Mouse (Mus musculus) kidney, postnatal 0 days (tissue): ENCODE results near the gene Pth2. TPM values are rescaled to one million over a fixed set of nuclear protein-coding genes. Genes with fewer than 3 reads are reported as not detected.

Source experiments
- ATAC-seq: fragments of 200-750 bp; cut with Nextera tagmentation; replicated peaks from 2 replicates; pipeline ENCODE4 v1.8.0; 2017; ENCODE audit warnings: low read depth, moderate number of reproducible peaks, moderate TSS enrichment, moderate library complexity; ENCODE audit not compliant: low FRiP score
- DNase-seq: peaks from one replicate; pipeline ENCODE4 v3.0.0-alpha.2; 2016; ENCODE audit warnings: low spot score
- H3K27ac ChIP-seq: fragments of 300-500 bp; sonication (generic); 2 replicates; pipeline ENCODE4 v1.5.1; 2014; ENCODE audit warnings: mild to moderate bottlenecking
- H3K27me3 ChIP-seq: fragments of 300-500 bp; sonication (generic); 2 replicates; pipeline ENCODE4 v1.6.1; 2014; ENCODE audit warnings: low read length, mixed read lengths; ENCODE audit not compliant: insufficient read depth
- H3K36me3 ChIP-seq: fragments of 300-500 bp; sonication (generic); 2 replicates; pipeline ENCODE4 v1.6.1; 2014; ENCODE audit warnings: low read length, mixed read lengths; ENCODE audit not compliant: insufficient read depth
- H3K4me1 ChIP-seq: fragments of 300-500 bp; sonication (generic); replicated peaks from 2 replicates; pipeline ENCODE4 v1.6.1; 2014; ENCODE audit warnings: antibody characterized with exemption, low read length, mixed read lengths; ENCODE audit not compliant: insufficient read depth
- H3K4me2 ChIP-seq: fragments of 300-500 bp; sonication (generic); 2 replicates; pipeline ENCODE4 v1.6.1; 2014; ENCODE audit warnings: mild to moderate bottlenecking, low read length, moderate library complexity, mixed read lengths
- H3K4me3 ChIP-seq: fragments of 300-500 bp; sonication (generic); replicated peaks from 2 replicates; pipeline ENCODE4 v1.5.1; 2014; ENCODE audit warnings: low read depth, low read length
- H3K9ac ChIP-seq: fragments of 300-500 bp; sonication (generic); 2 replicates; pipeline ENCODE4 v1.6.1; 2014; ENCODE audit warnings: low read depth, low read length
- H3K9me3 ChIP-seq: fragments of 300-500 bp; sonication (generic); replicated peaks from 2 replicates; pipeline ENCODE4 v1.6.1; 2016; ENCODE audit warnings: low read length, inconsistent platforms, mixed read lengths
- CTCF ChIP-seq: IDR thresholded peaks from 2 replicates; pipeline ENCODE4 v1.5.1; 2016; ENCODE audit warnings: antibody characterized with exemption, low read depth, mild to moderate bottlenecking, moderate library complexity
- WGBS: fragments of 180-500 bp; shearing (Covaris S2); extraction: QIAGEN DNeasy Blood & Tissue Kit; methylation state at CpG from one replicate; pipeline ENCODE4 v1.1.7; 2014; 5-methylcytosine and 5-hydroxymethylcytosine counted together
- microRNA-seq: library from miRNA; unstranded; fragments of <30 nt; microRNA quantifications from one replicate; pipeline ENCODE4, GENCODE M21; 2016
- polyA plus RNA-seq: library from polyadenylated mRNA; unstranded; fragments of >200 nt; fragmentation: Nextera tagmentation; extraction: Ambion mirVana; gene quantifications from 2 replicates; pipeline ENCODE4 v1.2.1, GENCODE M21; 2015

Pth2 gene
- polyA plus RNA-seq, 1 experiment from 2014 or later = not detected

DNA sequence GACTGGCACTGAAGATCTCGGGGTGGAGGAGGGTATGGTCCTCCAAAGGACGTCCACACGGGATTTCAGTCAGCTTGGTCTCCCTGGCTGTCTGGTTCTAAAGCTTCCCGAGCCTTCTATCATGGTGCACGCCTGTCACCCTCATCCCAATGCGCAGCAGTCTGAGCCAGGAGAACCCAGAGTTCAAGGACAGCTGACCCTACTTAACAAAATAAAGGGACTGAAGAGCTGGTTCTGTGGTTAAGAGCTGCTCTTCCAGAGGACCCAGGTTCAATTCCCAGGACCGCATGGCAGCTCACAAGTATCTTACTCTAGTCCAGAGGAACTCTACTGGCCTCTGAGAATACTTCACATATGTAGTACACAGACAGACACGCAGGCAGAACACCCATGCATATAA, 48.3 kb downstream of the Pth2 start:
- ATAC-seq = no peak

DNA sequence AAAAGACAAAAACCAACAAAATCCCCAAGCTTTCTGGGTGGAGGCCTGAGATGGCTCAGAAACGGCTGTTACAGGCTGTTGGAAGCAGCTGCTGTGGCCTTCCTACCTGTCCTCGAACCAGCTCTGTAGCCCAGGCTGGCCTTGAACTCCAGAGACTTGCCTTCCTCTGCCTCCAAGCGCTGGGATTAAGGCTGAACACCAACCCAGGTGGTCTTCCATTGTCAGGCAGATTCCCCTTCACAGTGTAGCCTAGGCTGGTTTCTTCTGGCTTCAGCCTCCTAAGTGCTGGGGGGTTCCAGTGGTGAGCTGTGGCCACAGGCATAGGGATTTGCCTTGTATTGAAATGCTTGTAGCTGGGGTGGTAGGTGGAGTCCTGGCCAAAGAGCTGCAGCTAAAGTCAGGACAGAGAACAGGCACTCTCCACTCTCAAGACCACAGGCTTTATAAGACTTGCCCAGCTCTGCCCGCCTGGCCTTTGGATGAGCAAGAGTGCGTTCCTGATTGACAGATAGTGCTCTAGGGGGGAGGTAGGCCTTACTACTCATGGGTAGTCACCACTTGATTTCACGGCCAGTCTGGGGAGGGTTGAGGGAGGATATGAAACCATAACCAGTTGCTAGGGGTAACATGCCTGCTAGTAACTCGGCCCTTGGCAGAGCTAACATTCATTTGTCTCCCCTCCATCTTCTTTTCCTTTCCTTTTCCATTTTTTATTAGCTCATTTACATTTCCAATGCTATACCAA, 48.8 kb downstream of the Pth2 start:
- no peak for TF ChIP-seq CTCF
- no peak for DNase-seq
- 88% methylated on average over 7 of the region's 7 CpGs for WGBS

More for the DNA sequence above, 48.3 kb downstream of the Pth2 start:
- Histone ChIP-seq H3K27me3 (no peaks in the 10 kb centered on the region), H3K4me3 (no peak overlapping the region), H3K4me1 (peaks cover 3% of the 10 kb centered on the region), H3K27ac (no peak overlapping the region), H3K9ac (no peak overlapping the region), H3K4me2 (no peak overlapping the region), H3K36me3 (peaks cover 61% of the 10 kb centered on the region), H3K9me3 (no peaks in the 10 kb centered on the region)
- WGBS = 92% methylated on average over 8 of the region's 8 CpGs
- no peak for DNase-seq
- no peak for TF ChIP-seq CTCF

DNA sequence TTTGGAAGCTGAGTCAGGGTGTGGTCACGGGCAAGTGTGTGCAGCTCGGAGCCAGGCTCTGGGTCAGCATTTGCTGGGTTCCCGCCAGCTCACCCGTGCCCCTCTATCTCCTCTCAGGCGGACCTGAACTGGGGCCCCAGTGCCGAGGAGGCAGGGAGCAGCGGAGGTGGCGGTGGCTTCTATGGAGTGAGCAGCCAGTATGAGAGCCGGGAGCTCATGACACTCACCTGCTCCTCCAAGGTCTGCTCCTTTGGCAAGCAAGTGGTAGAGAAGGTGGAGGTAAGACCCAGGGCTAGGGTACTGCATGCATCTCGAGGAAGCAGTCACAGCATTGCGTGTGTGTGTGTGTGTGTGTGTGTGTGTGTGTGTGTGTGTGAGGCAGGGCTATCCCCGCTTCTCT, 50.4 kb downstream of the Pth2 start:
- no peak for TF ChIP-seq CTCF
- 86% methylated on average over 12 of the region's 12 CpGs for WGBS
- no peak overlapping the region for H3K9ac ChIP-seq
- no peaks in the 10 kb centered on the region for H3K27me3 ChIP-seq
- no peak overlapping the region for H3K27ac ChIP-seq
- no peak overlapping the region for H3K4me2 ChIP-seq
- no peak overlapping the region for H3K4me3 ChIP-seq
- ATAC-seq (no peak), DNase-seq (no peak)
- no peaks in the 10 kb centered on the region for H3K9me3 ChIP-seq
- peaks cover 12% of the 10 kb centered on the region for H3K4me1 ChIP-seq
- peaks cover 45% of the 10 kb centered on the region for H3K36me3 ChIP-seq

More for the DNA sequence above, 48.8 kb downstream of the Pth2 start:
- peaks cover 61% of the 10 kb centered on the region for H3K36me3 ChIP-seq
- H3K9ac ChIP-seq = no peak overlapping the region
- no peak overlapping the region for H3K4me3 ChIP-seq
- H3K27me3 ChIP-seq = no peaks in the 10 kb centered on the region
- no peak overlapping the region for H3K27ac ChIP-seq
- H3K9me3 ChIP-seq = no peaks in the 10 kb centered on the region
- H3K4me2 ChIP-seq = no peak overlapping the region
- ATAC-seq = no peak
- H3K4me1 ChIP-seq = peaks cover 9% of the 10 kb centered on the region

Small RNA genes lying within 50 kb of the gene (microRNA-seq; reads per million reads assigned to microRNA genes)
- gene Mir7055 = not detected

Other genes starting within 250 kb of the Pth2 start
- 0.13 and 0.14 TPM in 2 replicates for gene Tsks, start 237.8 kb upstream of the Pth2 start, polyA plus RNA-seq
- gene Cpt1c, start 206.1 kb upstream of the Pth2 start, polyA plus RNA-seq = 13.2 and 13.7 TPM in 2 replicates
- 414 and 449 TPM in 2 replicates for gene Prmt1, start 194.4 kb upstream of the Pth2 start, polyA plus RNA-seq
- gene Irf3, start 183.3 kb upstream of the Pth2 start, polyA plus RNA-seq = 73.6 and 76.0 TPM in 2 replicates
- 42.8 and 43.4 TPM in 2 replicates for gene Bcl2l12, start 182.3 kb upstream of the Pth2 start, polyA plus RNA-seq
- 25.6 and 27.3 TPM in 2 replicates for gene Scaf1, start 164.6 kb upstream of the Pth2 start, polyA plus RNA-seq
- 47.6 and 53.0 TPM in 2 replicates for gene Rras, start 163.0 kb upstream of the Pth2 start, polyA plus RNA-seq
- gene Prr12, start 128.1 kb upstream of the Pth2 start, polyA plus RNA-seq = 5.8 and 6.1 TPM in 2 replicates
- gene Nosip, start 118.6 kb upstream of the Pth2 start, polyA plus RNA-seq = 65.0 and 65.3 TPM in 2 replicates
- 44.3 and 45.1 TPM in 2 replicates for gene Prrg2, start 118.3 kb upstream of the Pth2 start, polyA plus RNA-seq
- gene Rcn3, start 88.8 kb upstream of the Pth2 start, polyA plus RNA-seq = 215 and 228 TPM in 2 replicates
- gene Fcgrt, start 77.1 kb upstream of the Pth2 start, polyA plus RNA-seq = 134 and 145 TPM in 2 replicates
- 1,486 and 1,553 TPM in 2 replicates for gene Rps11, start 56.6 kb upstream of the Pth2 start, polyA plus RNA-seq
- gene Rpl13a, start 52.2 kb upstream of the Pth2 start, polyA plus RNA-seq = 1,804 and 1,959 TPM in 2 replicates
- 0.83 and 1.3 TPM in 2 replicates for gene Gm45713, start 44.8 kb upstream of the Pth2 start, polyA plus RNA-seq
- gene Flt3l, start 44.6 kb upstream of the Pth2 start, polyA plus RNA-seq = 2.2 and 2.4 TPM in 2 replicates
- gene Pih1d1, start 26.7 kb upstream of the Pth2 start, polyA plus RNA-seq = 81.3 and 88.6 TPM in 2 replicates
- 55.4 and 62.7 TPM in 2 replicates for gene Aldh16a1, start 26.4 kb upstream of the Pth2 start, polyA plus RNA-seq
- 0.17 TPM in 2 replicates for gene Slc17a7, start 17.0 kb upstream of the Pth2 start, polyA plus RNA-seq
- not detected in 2 replicates for gene Gfy, start 1.4 kb upstream of the Pth2 start, polyA plus RNA-seq
- 0.36 and 0.43 TPM in 2 replicates for gene Ccdc155, start 23.9 kb downstream of the Pth2 start, polyA plus RNA-seq
- gene Dkkl1, start 31.2 kb downstream of the Pth2 start, polyA plus RNA-seq = 0.47 and 1.3 TPM in 2 replicates
- gene Tead2, start 34.8 kb downstream of the Pth2 start, polyA plus RNA-seq = 94.3 and 112 TPM in 2 replicates
- gene Cd37, start 58.1 kb downstream of the Pth2 start, polyA plus RNA-seq = 2.1 and 2.6 TPM in 2 replicates
- 0.18 and 0.45 TPM in 2 replicates for gene Slc6a16, start 60.1 kb downstream of the Pth2 start, polyA plus RNA-seq
- not detected in 2 replicates for gene Slc6a21, start 96.5 kb downstream of the Pth2 start, polyA plus RNA-seq
- gene Trpm4, start 152.8 kb downstream of the Pth2 start, polyA plus RNA-seq = 14.4 and 15.9 TPM in 2 replicates
- gene Hrc, start 154.3 kb downstream of the Pth2 start, polyA plus RNA-seq = 0.75 and 1.1 TPM in 2 replicates
- gene Ppfia3, start 186.0 kb downstream of the Pth2 start, polyA plus RNA-seq = 4.3 and 5.4 TPM in 2 replicates
- gene Lin7b, start 189.6 kb downstream of the Pth2 start, polyA plus RNA-seq = 1.2 and 1.6 TPM in 2 replicates
- 148 and 163 TPM in 2 replicates for gene Snrnp70, start 214.7 kb downstream of the Pth2 start, polyA plus RNA-seq
- gene Kcna7, start 224.7 kb downstream of the Pth2 start, polyA plus RNA-seq = 0.05 and 0.06 TPM in 2 replicates
- 1.5 and 1.6 TPM in 2 replicates for gene Ntf5, start 232.7 kb downstream of the Pth2 start, polyA plus RNA-seq
- not detected in 2 replicates for gene Lhb, start 239.8 kb downstream of the Pth2 start, polyA plus RNA-seq